Mouse (Mus musculus) embryonic facial prominence, embryonic 13.5 days (tissue): Measurements from ENCODE around the gene Ckap5. TPM values are rescaled to one million over a fixed set of nuclear protein-coding genes. Genes with fewer than 3 reads are reported as not detected.

ENCODE experiments used
- ATAC-seq: fragments of 200-750 bp; cut with Nextera tagmentation; 2 replicates; pipeline ENCODE4 v1.8.0; 2017; ENCODE audit warnings: low read depth; ENCODE audit not compliant: insufficient number of reproducible peaks, insufficient read depth, low FRiP score, low TSS enrichment
- H3K27ac ChIP-seq: fragments of 300-500 bp; sonication (generic); 2 replicates; pipeline ENCODE4 v1.5.1; 2015; ENCODE audit warnings: moderate library complexity, mild to moderate bottlenecking, inconsistent platforms
- H3K27me3 ChIP-seq: fragments of 300-500 bp; sonication (generic); 2 replicates; pipeline ENCODE4 v1.6.1; 2015; ENCODE audit warnings: mild to moderate bottlenecking, inconsistent platforms
- H3K36me3 ChIP-seq: fragments of 300-500 bp; sonication (generic); 2 replicates; pipeline ENCODE4 v1.6.1; 2015; ENCODE audit warnings: mild to moderate bottlenecking, inconsistent platforms
- H3K4me1 ChIP-seq: fragments of 300-500 bp; sonication (generic); 2 replicates; pipeline ENCODE4 v1.6.1; 2015; ENCODE audit warnings: inconsistent platforms
- H3K4me2 ChIP-seq: fragments of 300-500 bp; sonication (generic); 2 replicates; pipeline ENCODE4 v1.6.1; 2015; ENCODE audit warnings: moderate library complexity, mild to moderate bottlenecking, inconsistent platforms
- H3K4me3 ChIP-seq: fragments of 300-500 bp; sonication (generic); 2 replicates; pipeline ENCODE4 v1.5.1; 2015; ENCODE audit warnings: mild to moderate bottlenecking, inconsistent platforms
- H3K9ac ChIP-seq: fragments of 300-500 bp; sonication (generic); 2 replicates; pipeline ENCODE4 v1.6.1; 2015; ENCODE audit warnings: mild to moderate bottlenecking, inconsistent platforms
- H3K9me3 ChIP-seq: fragments of 300-500 bp; sonication (generic); 2 replicates; pipeline ENCODE4 v1.6.1; 2016; ENCODE audit warnings: inconsistent platforms
- WGBS: fragments of 180-500 bp; shearing (Covaris S2); methylation state at CpG from one replicate; pipeline ENCODE4 v1.1.7; 2015; ENCODE audit warnings: mixed read lengths; 5-methylcytosine and 5-hydroxymethylcytosine counted together
- polyA plus RNA-seq: library from polyadenylated mRNA; unstranded; fragments of >200 nt; fragmentation: Nextera tagmentation; extraction: Ambion mirVana; gene quantifications from 2 replicates; pipeline ENCODE4 v1.2.1, GENCODE M21; 2015

Gene Ckap5
- polyA plus RNA-seq, 1 experiment from 2014 or later = 103 TPM

DNA sequence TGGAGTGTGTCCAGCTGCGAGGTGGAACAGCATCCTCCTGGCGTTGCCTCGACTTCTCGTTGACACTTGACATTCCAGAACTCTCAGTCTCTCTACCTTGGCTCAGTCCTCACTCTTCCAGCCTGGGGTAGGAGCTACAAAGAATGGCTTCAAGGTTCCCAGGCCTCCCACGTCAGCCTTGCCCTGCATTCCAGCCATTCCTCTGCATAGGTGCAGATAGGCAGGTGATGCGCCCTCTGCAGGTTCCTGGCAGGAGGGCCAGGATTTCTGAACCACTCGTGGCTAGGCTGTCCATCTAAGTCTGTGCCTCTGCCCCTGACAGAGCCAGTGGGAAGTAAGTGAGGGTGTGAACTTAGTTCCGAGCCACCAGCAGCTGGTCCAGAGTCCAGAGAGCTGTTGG is 130.2 kb downstream of the Ckap5 start:
- no peak overlapping the region for H3K9ac ChIP-seq
- no peak for ATAC-seq
- no peak overlapping the region for H3K4me2 ChIP-seq
- H3K27ac ChIP-seq = no peak overlapping the region
- no peaks in the 10 kb centered on the region for H3K9me3 ChIP-seq
- WGBS = 68% methylated on average over 8 of the region's 8 CpGs
- H3K36me3 ChIP-seq = peaks cover 86% of the 10 kb centered on the region
- H3K27me3 ChIP-seq = no peaks in the 10 kb centered on the region
- no peak overlapping the region for H3K4me3 ChIP-seq
- H3K4me1 ChIP-seq = 0 out of 2 replicates have a peak, but pooled peaks cover 2% of the 10 kb centered on the region

DNA sequence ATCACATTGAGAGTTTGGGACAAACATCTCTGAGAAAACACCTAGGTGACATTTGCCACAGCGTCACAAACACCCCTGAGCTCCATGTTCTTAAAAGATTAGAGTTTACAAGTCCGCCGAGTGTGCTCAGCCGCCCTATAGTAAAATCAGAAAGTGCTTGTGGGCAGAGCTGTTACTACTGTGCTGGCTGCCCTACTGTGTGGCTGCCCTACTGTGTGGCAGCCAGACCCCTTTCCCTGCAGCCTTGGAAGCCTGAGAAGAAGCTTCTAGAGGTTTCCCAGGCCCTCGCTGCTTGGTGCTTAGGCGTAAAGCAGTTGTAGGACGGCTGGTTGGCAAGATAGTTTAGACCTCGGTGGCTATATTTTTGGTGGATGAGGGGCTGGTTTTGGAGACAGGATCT is 133.1 kb downstream of the Ckap5 start:
- Histone ChIP-seq H3K27ac (no peak overlapping the region), H3K4me2 (no peak overlapping the region), H3K27me3 (no peaks in the 10 kb centered on the region), H3K9ac (no peak overlapping the region), H3K9me3 (no peaks in the 10 kb centered on the region), H3K4me1 (no peaks in the 10 kb centered on the region), H3K4me3 (no peak overlapping the region), H3K36me3 (peaks cover 94% of the 10 kb centered on the region)
- no peak for ATAC-seq
- 95% methylated on average over 8 of the region's 8 CpGs for WGBS

DNA sequence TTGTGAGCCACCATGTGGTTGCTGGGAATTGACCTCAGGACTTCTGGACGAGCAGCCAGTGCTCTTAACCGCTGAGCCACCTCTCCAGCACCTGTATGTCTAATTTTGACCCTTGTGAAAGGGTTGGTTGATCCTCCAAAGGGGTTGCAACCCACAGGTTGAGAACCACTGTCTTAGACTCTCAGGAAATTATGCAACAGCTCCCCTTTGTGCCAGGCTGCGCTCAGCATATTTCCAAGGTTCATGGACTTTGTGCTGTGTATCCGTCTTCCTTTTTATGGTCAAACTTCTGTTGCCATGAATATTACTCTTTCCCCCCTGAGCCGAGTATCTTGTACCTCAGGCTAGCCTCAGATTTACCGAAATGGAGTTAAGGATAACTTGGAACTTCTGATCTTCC is 134.4 kb downstream of the Ckap5 start:
- no peak overlapping the region for H3K4me3 ChIP-seq
- H3K4me1 ChIP-seq = no peaks in the 10 kb centered on the region
- no peak overlapping the region for H3K4me2 ChIP-seq
- H3K36me3 ChIP-seq = peaks cover 91% of the 10 kb centered on the region
- H3K27me3 ChIP-seq = no peaks in the 10 kb centered on the region
- 92% methylated on average over 6 of the region's 6 CpGs for WGBS
- no peak overlapping the region for H3K9ac ChIP-seq
- no peak overlapping the region for H3K27ac ChIP-seq
- no peak for ATAC-seq
- H3K9me3 ChIP-seq = no peaks in the 10 kb centered on the region

DNA sequence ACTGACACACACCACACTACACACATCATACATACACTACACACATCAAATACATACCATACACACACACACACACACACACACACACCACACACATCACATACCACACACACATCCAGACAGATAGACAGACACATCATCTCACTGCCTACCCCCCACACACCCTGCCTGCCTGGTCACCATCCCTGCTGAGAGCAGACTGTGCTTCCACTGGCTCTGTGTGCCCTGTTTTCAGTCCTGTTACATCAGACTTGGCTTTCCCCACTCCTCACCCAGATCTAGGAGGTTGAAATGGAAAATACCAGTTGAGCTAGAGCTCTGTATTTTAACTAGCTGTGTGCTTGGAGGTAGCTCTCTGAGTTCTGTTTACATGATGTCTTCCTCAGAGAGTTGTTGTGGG is 138.2 kb downstream of the Ckap5 start:
- Histone ChIP-seq H3K27ac (no peak overlapping the region), H3K4me1 (no peaks in the 10 kb centered on the region), H3K9me3 (no peaks in the 10 kb centered on the region), H3K27me3 (no peaks in the 10 kb centered on the region), H3K4me3 (no peak overlapping the region), H3K9ac (no peak overlapping the region), H3K4me2 (no peak overlapping the region), H3K36me3 (peaks cover 86% of the 10 kb centered on the region)
- ATAC-seq = no peak

DNA sequence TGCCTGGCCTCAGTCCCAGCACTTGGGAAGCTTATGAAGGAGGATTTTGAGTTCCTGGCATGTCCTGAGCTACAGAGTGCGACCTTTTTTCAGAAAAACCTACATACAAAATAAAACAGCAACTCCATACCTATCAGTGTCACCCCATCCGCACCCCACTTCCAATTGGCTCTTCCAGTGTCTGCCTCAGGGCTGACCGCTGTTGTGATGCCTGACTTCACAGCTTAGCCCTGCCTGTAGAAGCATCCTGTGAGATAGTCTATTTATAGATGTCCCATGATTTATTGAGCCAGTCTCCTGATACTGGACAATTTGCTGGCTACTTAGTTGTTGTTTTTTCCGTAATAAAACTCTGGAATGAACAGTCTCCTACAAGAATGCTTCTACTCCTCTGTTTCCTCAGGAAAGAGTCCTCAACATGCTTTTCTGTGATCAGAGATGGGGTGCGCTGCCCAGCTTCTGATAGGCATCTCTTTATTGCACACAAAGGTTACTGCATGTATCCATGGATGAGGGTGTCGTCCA is 139.9 kb downstream of the Ckap5 start:
- Histone ChIP-seq H3K36me3 (peaks cover 90% of the 10 kb centered on the region), H3K4me3 (no peak overlapping the region), H3K4me1 (no peaks in the 10 kb centered on the region), H3K27me3 (no peaks in the 10 kb centered on the region), H3K9ac (no peak overlapping the region), H3K27ac (no peak overlapping the region), H3K9me3 (no peaks in the 10 kb centered on the region), H3K4me2 (no peak overlapping the region)
- no peak for ATAC-seq
- WGBS = 94% methylated on average over 6 of the region's 6 CpGs

DNA sequence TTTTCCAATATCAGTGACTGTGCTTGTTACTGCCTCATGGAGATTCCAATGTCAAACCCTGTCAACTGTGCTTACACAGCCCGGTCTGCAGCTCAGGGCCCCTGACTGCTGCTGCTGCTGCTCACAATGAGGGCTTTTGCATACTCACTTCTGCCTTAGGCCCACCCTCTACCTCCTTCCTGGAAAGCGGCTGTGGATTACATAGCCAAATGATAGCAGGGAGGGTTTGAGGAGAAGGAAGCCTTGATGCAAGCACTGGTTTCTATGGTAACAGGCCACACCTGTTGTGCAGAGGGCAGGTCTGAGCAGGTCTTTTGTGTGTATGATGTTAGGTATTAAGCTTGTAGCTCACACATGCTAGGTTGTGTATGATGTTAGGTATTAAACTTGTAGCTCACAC is 141.2 kb downstream of the Ckap5 start:
- H3K27ac ChIP-seq = no peak overlapping the region
- H3K4me3 ChIP-seq = no peak overlapping the region
- H3K9me3 ChIP-seq = no peaks in the 10 kb centered on the region
- no peak overlapping the region for H3K4me2 ChIP-seq
- 65% methylated on average over 2 of the region's 2 CpGs for WGBS
- peaks cover 89% of the 10 kb centered on the region for H3K36me3 ChIP-seq
- H3K27me3 ChIP-seq = no peaks in the 10 kb centered on the region
- no peak overlapping the region for H3K9ac ChIP-seq
- no peaks in the 10 kb centered on the region for H3K4me1 ChIP-seq
- no peak for ATAC-seq

DNA sequence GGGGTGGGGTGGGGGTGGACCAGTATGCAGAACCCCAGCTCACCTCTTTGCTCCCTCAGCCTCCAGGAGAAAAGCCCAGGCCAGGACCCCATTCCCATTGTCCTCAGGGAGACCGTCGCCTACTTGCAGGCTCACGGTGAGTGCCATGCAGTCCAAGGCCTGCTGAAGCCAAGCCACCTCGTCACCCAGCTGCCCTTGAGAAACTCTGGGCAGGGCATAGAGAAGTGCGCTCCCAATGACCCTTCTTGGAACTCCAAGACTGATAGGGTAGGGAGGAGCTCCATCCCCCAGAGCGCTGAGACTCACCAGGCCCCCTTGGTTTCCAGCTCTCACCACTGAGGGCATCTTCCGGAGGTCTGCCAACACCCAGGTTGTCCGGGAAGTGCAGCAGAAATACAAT is 142.8 kb downstream of the Ckap5 start:
- ATAC-seq = no peak
- Histone ChIP-seq H3K4me2 (no peak overlapping the region), H3K27ac (no peak overlapping the region), H3K9me3 (no peaks in the 10 kb centered on the region), H3K36me3 (peaks cover 88% of the 10 kb centered on the region), H3K9ac (no peak overlapping the region), H3K27me3 (no peaks in the 10 kb centered on the region), H3K4me1 (no peaks in the 10 kb centered on the region), H3K4me3 (no peak overlapping the region)
- WGBS = 88% methylated on average over 8 of the region's 8 CpGs

DNA sequence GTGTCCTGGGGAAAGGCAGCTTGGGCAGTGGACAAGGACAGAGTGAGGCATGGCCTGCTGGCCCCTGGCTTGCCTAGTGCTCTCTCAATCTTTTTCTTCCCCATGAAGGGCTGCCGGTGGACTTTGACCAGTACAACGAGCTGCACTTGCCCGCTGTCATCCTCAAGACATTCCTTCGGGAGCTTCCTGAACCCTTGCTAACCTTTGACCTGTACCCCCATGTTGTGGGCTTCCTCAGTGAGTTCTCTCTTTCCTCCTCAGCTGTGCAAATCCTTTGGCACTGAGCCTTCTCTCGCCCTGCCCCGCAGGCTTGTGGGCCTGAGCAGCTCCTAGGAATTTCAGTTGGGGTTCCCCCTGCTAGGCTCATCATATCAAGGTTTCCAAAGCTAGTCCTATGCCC is 143.5 kb downstream of the Ckap5 start:
- Histone ChIP-seq H3K4me3 (no peak overlapping the region), H3K4me2 (no peak overlapping the region), H3K9me3 (no peaks in the 10 kb centered on the region), H3K4me1 (no peaks in the 10 kb centered on the region), H3K36me3 (peaks cover 88% of the 10 kb centered on the region), H3K27ac (no peak overlapping the region), H3K9ac (no peak overlapping the region), H3K27me3 (no peaks in the 10 kb centered on the region)
- no peak for ATAC-seq
- WGBS = 83% methylated on average over 6 of the region's 6 CpGs

Other genes with a start within 250 kb of the Ckap5 start
- 66.9 and 71.1 TPM in 2 replicates for gene 1110051M20Rik, start 82.1 kb upstream of the Ckap5 start, polyA plus RNA-seq
- 9.1 and 9.6 TPM in 2 replicates for gene Lrp4, start 69.3 kb upstream of the Ckap5 start, polyA plus RNA-seq
- gene F2, start 109.7 kb downstream of the Ckap5 start, polyA plus RNA-seq = 0.27 and 4.3 TPM in 2 replicates
- gene Zfp408, start 123.0 kb downstream of the Ckap5 start, polyA plus RNA-seq = 13.9 and 14.3 TPM in 2 replicates
- 92.9 and 108 TPM in 2 replicates for gene Arhgap1, start 123.1 kb downstream of the Ckap5 start, polyA plus RNA-seq
- 27.1 and 28.5 TPM in 2 replicates for gene Atg13, start 183.8 kb downstream of the Ckap5 start, polyA plus RNA-seq
- 25.5 and 30.5 TPM in 2 replicates for gene Harbi1, start 184.1 kb downstream of the Ckap5 start, polyA plus RNA-seq
- gene Ambra1, start 203.4 kb downstream of the Ckap5 start, polyA plus RNA-seq = 20.6 and 23.5 TPM in 2 replicates